Mouse (Mus musculus): ENCODE results near the gene Slc35e4. TPM values are rescaled to one million over a fixed set of nuclear protein-coding genes. Genes with fewer than 3 reads are reported as not detected.
A peak's percentile ranks its signal among the peaks of the same experiment; 100 is the strongest.

Gene Slc35e4
- polyA plus RNA-seq, 1 experiment = 3.4 TPM

DNA sequence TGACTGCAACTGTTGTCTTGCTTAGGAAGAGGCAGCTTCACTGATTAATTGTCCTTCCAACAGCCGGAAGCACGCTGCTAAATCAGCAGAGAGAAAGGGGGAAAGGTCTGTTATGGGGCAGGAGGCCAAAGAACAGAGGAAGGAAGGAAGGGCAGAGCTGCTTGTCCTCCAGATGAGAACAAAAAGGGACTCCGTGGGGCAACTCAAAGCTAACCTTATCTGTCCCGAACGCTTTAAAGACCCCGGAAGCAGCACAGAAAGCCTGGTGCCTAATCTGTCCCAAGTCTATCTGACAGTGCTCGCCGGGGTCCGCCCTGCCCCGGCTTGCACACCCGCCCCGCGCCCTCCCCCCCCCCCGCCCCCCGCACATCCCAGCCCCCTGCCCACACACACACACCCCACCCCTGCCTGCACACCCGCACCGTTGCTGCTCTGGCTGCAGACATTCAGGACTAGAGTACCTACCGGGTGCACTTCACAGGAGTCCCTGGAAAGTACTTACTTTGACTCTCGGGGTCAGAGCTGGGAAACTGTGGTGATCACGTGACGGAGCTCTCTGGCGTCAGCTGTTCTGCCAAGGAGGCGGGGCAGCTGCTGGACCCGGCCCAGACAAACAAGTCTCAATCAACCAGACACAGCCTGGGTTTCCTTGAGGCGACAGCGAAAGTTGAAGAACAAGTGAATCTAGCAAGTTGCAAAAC, 17.2 kb upstream of the Slc35e4 start, which contains the start of gene Tcn2:
Gene Tcn2 (minus strand): TSS at position 649 of the 701 bp plus-strand sequence.
- Histone ChIP-seq H3K4me1 (ENCODE audit: control insufficient read depth, insufficient read depth, insufficient read length) (no peaks in the 10 kb centered on the region), H3K27ac (ENCODE audit: insufficient read depth, low read length) (peak within 1 kb of the TSS; percentile 20; the same call in 1 of the 2 replicates), H3K4me3 (ENCODE audit: extremely low read depth, insufficient read depth, insufficient read length) (peak within 1 kb of the TSS; percentile 72), H3K36me3 (ENCODE audit: control insufficient read depth, insufficient read depth, low read length) (peaks cover 1% of the 10 kb centered on the region; the same call in 1 of the 2 replicates), H3K27me3 (ENCODE audit: control insufficient read depth, insufficient read depth, low read length) (no peaks in the 10 kb centered on the region)
- WGBS = under 1% methylated on average over 21 of the region's 26 CpGs
- DNase-seq (ENCODE audit: low read depth in 1 of 2, low spot score in 2 of 2) = peak; percentile 59 to 79
- TF ChIP-seq CTCF (IDR thresholded peaks at IDR 0.05; ENCODE audit: extremely low read depth, insufficient read depth, insufficient read length, insufficient replicate concordance) (no peak), POLR2A (IDR thresholded peaks at IDR 0.05; ENCODE audit: low read depth, low read length) (no peak)

DNA sequence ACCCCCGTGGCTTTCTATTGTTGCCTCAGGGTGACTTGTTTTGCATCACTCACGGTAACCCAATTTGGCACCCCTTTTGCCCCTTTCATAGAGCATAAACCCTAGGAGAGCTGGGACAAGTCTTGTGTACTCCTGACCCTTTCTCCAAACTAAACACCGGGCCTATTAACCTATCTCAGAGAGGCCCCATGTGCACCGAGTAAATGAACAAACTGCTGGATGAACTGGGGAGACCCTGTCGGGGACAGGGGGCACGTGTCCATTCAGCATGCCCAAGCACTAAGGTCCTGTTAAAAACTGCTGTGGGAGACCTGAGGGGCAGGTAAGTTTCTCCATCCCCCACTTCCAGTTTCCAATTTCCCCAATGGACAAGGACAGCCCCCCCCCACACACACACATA, 16.5 kb upstream of the Slc35e4 start:
- Histone ChIP-seq H3K27ac (ENCODE audit: insufficient read depth, low read length) (no peak overlapping the region), H3K36me3 (ENCODE audit: control insufficient read depth, insufficient read depth, low read length) (peaks cover 1% of the 10 kb centered on the region), H3K4me1 (ENCODE audit: control insufficient read depth, insufficient read depth, insufficient read length) (no peaks in the 10 kb centered on the region), H3K27me3 (ENCODE audit: control insufficient read depth, insufficient read depth, low read length) (no peaks in the 10 kb centered on the region), H3K4me3 (ENCODE audit: extremely low read depth, insufficient read depth, insufficient read length) (no peak overlapping the region; the same call in 1 of the 2 replicates)
- 72% methylated on average over 6 of the region's 6 CpGs for WGBS
- TF ChIP-seq POLR2A (IDR thresholded peaks at IDR 0.05; ENCODE audit: low read depth, low read length) = no peak
- no peak for TF ChIP-seq CTCF (IDR thresholded peaks at IDR 0.05; ENCODE audit: extremely low read depth, insufficient read depth, insufficient read length, insufficient replicate concordance)
- DNase-seq (ENCODE audit: low read depth in 1 of 2, low spot score in 2 of 2) = no peak

DNA sequence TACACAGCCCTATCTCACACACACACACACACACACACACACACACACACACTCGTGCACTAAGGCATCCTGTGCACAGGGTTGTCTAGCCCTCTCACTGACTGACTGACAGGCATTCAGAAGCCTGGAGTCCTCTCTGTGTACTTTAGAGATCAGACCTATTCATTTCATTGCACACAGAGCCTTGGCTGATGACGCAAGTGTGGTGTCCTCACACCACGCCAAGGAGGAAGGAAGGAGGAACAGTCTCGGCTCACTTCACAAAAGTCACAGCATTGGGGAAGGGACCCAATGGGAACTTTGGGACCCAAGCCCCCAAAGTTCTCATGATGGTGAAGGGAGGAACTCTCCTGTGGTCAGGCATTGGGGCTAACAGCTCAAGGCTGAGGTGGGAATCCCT, 15.6 kb upstream of the Slc35e4 start:
- Histone ChIP-seq H3K36me3 (ENCODE audit: control insufficient read depth, insufficient read depth, low read length) (peaks cover 2% of the 10 kb centered on the region), H3K27me3 (ENCODE audit: control insufficient read depth, insufficient read depth, low read length) (no peaks in the 10 kb centered on the region), H3K4me3 (ENCODE audit: extremely low read depth, insufficient read depth, insufficient read length) (no peak overlapping the region), H3K4me1 (ENCODE audit: control insufficient read depth, insufficient read depth, insufficient read length) (no peaks in the 10 kb centered on the region), H3K27ac (ENCODE audit: insufficient read depth, low read length) (no peak overlapping the region)
- DNase-seq (ENCODE audit: low read depth in 1 of 2, low spot score in 2 of 2) = no peak
- WGBS = 38% methylated on average over 4 of the region's 4 CpGs
- TF ChIP-seq POLR2A (IDR thresholded peaks at IDR 0.05; ENCODE audit: low read depth, low read length) = no peak
- TF ChIP-seq CTCF (IDR thresholded peaks at IDR 0.05; ENCODE audit: extremely low read depth, insufficient read depth, insufficient read length, insufficient replicate concordance) = no peak

DNA sequence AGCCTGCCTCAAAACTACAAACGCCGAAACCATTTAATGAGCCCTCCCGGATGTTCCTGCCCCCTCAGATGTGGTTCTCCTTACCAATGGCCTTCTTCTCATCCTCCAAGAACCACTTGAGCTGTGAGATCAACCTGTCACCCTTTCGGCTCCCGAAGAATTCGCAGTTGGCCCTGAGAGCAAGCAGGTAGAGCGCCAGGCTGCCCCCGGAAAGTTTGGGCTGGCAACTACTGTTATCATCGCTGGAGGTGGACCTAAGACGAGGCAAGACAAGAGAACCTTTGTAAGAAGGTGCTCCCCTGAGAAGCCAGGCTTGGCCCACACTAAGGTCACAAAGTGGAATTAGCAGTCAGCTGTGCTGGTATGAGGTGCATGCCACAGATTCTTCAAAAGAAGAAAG, 11.5 kb upstream of the Slc35e4 start:
- 94% methylated on average over 10 of the region's 10 CpGs for WGBS
- Histone ChIP-seq H3K4me3 (ENCODE audit: extremely low read depth, insufficient read depth, insufficient read length) (no peak overlapping the region), H3K27ac (ENCODE audit: insufficient read depth, low read length) (no peak overlapping the region), H3K4me1 (ENCODE audit: control insufficient read depth, insufficient read depth, insufficient read length) (no peaks in the 10 kb centered on the region), H3K27me3 (ENCODE audit: control insufficient read depth, insufficient read depth, low read length) (no peaks in the 10 kb centered on the region), H3K36me3 (ENCODE audit: control insufficient read depth, insufficient read depth, low read length) (peaks cover 9% of the 10 kb centered on the region)
- TF ChIP-seq POLR2A (IDR thresholded peaks at IDR 0.05; ENCODE audit: low read depth, low read length) (no peak), CTCF (IDR thresholded peaks at IDR 0.05; ENCODE audit: extremely low read depth, insufficient read depth, insufficient read length, insufficient replicate concordance) (no peak)
- no peak for DNase-seq (ENCODE audit: low read depth in 1 of 2, low spot score in 2 of 2)

DNA sequence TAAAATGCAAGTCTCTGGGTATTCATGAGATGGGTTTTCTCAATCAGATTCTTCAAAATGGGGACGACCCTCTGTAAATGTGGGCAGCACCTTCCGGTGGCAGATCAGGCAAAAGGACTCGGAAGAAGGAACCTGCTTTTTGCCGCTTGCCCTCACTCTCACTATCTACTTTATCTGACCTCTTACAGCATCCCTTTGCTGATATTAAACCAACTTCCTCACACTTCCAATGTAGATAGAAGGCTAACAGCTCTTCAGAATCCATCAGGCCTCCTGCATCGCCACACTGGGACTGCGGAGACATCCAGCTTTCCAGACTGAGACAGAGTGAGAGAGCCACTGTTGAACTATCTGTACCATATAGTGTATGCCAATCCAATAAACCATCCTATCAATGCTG, 8.3 kb upstream of the Slc35e4 start:
- no peak for TF ChIP-seq POLR2A (IDR thresholded peaks at IDR 0.05; ENCODE audit: low read depth, low read length)
- TF ChIP-seq CTCF (IDR thresholded peaks at IDR 0.05; ENCODE audit: extremely low read depth, insufficient read depth, insufficient read length, insufficient replicate concordance) = no peak
- DNase-seq (ENCODE audit: low read depth in 1 of 2, low spot score in 2 of 2) = no peak
- no peak overlapping the region for H3K27ac ChIP-seq (ENCODE audit: insufficient read depth, low read length)
- peaks cover 9% of the 10 kb centered on the region for H3K36me3 ChIP-seq (ENCODE audit: control insufficient read depth, insufficient read depth, low read length)
- 91% methylated on average over 6 of the region's 6 CpGs for WGBS
- no peak overlapping the region for H3K4me3 ChIP-seq (ENCODE audit: extremely low read depth, insufficient read depth, insufficient read length)
- no peaks in the 10 kb centered on the region for H3K27me3 ChIP-seq (ENCODE audit: control insufficient read depth, insufficient read depth, low read length)
- H3K4me1 ChIP-seq (ENCODE audit: control insufficient read depth, insufficient read depth, insufficient read length) = no peaks in the 10 kb centered on the region

DNA sequence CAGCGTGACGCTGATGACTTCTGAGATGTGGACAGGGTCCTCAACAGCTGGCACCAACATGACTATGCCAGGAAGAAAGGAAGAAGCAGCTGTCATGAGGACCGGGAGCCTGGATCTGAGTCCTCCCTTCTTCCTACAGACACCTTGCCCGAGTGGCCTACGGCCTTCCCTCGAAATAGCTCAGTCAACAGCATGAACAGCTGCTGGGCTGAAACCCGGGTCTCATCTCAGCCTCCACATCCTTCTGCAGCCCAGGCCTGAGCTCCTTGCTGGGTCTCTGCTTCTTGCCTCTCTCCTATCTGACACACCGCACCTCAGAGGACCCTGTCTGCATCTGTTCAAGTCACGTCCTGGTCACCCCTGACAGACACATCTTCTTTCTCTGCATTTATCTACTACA, 7.7 kb upstream of the Slc35e4 start:
- WGBS = 91% methylated on average over 9 of the region's 9 CpGs

DNA sequence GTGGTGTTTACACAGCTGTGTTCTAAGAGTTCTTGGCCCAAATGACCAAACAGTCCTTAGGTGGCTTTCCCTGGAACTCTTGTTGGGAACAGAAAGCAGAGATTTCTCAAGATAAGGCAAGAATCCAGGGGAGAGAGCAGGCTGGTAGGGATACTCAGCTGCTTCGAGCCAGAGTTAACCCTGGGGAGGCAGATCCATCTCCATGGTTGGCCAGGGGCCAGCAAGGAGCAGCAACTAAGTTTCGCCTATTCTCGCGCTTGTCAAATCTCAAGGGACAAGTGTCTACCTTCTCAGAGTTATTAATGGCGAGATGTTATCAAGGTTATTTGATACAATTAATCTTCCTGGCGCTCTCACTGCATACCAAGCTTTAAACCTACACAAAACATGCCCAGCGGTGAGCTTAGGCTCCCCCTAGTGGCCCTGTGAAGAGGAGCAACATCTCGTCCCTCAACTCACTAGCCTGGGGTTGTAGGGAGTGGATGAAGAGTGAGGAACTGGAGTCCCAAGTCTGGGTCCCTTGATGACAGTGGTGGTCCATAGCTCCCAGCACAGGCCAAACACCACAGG, 6.9 kb upstream of the Slc35e4 start:
- peaks cover 8% of the 10 kb centered on the region for H3K36me3 ChIP-seq (ENCODE audit: control insufficient read depth, insufficient read depth, low read length)
- H3K27me3 ChIP-seq (ENCODE audit: control insufficient read depth, insufficient read depth, low read length) = no peaks in the 10 kb centered on the region
- no peak overlapping the region for H3K27ac ChIP-seq (ENCODE audit: insufficient read depth, low read length)
- H3K4me3 ChIP-seq (ENCODE audit: extremely low read depth, insufficient read depth, insufficient read length) = no peak overlapping the region
- TF ChIP-seq CTCF (IDR thresholded peaks at IDR 0.05; ENCODE audit: extremely low read depth, insufficient read depth, insufficient read length, insufficient replicate concordance) (peak; percentile 74; the same call in 1 of the 2 replicates), POLR2A (IDR thresholded peaks at IDR 0.05; ENCODE audit: low read depth, low read length) (no peak)
- H3K4me1 ChIP-seq (ENCODE audit: control insufficient read depth, insufficient read depth, insufficient read length) = no peaks in the 10 kb centered on the region
- peak; percentile 12 to 47 for DNase-seq (ENCODE audit: low read depth in 1 of 2, low spot score in 2 of 2)
- WGBS = 48% methylated on average over 8 of the region's 8 CpGs

More for the DNA sequence above, 7.7 kb upstream of the Slc35e4 start:
- no peak for DNase-seq (ENCODE audit: low read depth in 1 of 2, low spot score in 2 of 2)
- Histone ChIP-seq H3K27me3 (ENCODE audit: control insufficient read depth, insufficient read depth, low read length) (no peaks in the 10 kb centered on the region), H3K27ac (ENCODE audit: insufficient read depth, low read length) (no peak overlapping the region), H3K4me3 (ENCODE audit: extremely low read depth, insufficient read depth, insufficient read length) (no peak overlapping the region), H3K4me1 (ENCODE audit: control insufficient read depth, insufficient read depth, insufficient read length) (no peaks in the 10 kb centered on the region), H3K36me3 (ENCODE audit: control insufficient read depth, insufficient read depth, low read length) (peaks cover 8% of the 10 kb centered on the region)
- TF ChIP-seq CTCF (IDR thresholded peaks at IDR 0.05; ENCODE audit: extremely low read depth, insufficient read depth, insufficient read length, insufficient replicate concordance) (no peak), POLR2A (IDR thresholded peaks at IDR 0.05; ENCODE audit: low read depth, low read length) (no peak)

Measured in spleen, adult 2 months (tissue).